Mouse (Mus musculus): Measurements from ENCODE around the gene Mif4gd. TPM values are rescaled to one million over a fixed set of nuclear protein-coding genes. Genes with fewer than 3 reads are reported as not detected.
A peak's percentile ranks its signal among the peaks of the same experiment; 100 is the strongest.

Gene Mif4gd
- total RNA-seq, 2 experiments from 2014 or later: 11.9 to 26.1 TPM

- ATAC-seq (replicated peaks; ENCODE audit: low FRiP score, poor library complexity, severe bottlenecking): no peak
Measured at GRCm38 (mm10) chr11:115586403-115586802, 26.4 kb downstream of the Mif4gd start.

DNA sequence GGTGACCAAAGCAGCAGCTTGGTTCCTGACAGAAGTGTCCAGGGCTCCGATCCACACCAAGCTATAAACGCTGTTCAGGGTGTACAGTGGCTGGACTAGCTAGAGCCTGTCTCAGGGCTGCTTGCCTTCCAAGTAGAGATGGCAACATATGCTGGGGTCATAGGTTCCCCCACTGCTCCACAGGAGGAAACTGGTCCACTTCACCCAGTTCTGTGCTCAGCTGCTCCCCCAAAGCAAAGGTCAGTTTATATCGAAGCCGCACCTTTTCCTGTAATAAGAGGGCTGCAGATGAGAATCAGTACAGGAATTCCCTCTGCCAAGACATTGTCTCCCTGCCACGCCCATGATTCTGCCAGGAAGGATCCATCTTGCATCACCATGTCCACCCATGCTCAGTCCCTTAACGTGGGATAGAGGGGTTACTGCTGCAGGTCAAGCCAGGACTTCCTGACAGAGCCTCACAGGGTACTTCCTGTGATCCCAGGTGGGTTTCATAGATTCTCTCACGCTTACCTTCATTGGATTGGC lies 27.1 kb downstream of the Mif4gd start:
- ATAC-seq (replicated peaks; ENCODE audit: low FRiP score, poor library complexity, severe bottlenecking): no peak

DNA sequence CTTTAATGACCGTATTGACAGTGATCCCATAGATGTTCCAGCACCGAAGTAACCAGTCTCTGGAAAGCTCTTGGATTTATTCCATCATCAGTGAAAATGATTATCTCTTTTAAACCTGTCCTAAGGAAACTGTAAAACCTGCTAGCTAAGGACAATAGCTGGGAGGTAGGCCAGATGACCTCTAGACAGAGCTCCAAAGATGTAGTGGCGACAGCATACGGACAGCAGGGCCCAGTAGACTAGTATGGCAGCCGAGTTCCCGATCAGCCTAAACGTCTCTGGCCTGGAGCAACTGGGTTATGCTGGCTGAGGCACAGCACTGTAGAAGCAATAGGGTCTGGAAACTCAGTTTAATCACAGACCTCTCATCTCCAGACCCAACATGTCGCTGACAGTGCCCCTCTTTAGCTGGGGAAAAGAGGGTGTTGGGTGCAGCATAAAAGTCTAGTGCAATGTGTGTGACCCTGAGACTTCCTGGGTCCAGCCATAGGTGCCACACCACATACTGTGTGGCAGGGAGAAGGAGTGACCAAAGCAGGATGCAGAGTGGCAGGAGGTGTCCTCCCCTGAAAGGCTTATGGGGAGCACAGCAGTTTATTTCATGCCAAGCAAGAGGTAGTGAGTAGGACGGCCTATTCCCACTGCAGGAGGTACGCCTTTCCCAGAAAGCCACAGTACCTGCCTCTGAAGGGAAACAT lies 28.2 kb downstream of the Mif4gd start:
- ATAC-seq (replicated peaks; ENCODE audit: low FRiP score, poor library complexity, severe bottlenecking): no peak

DNA sequence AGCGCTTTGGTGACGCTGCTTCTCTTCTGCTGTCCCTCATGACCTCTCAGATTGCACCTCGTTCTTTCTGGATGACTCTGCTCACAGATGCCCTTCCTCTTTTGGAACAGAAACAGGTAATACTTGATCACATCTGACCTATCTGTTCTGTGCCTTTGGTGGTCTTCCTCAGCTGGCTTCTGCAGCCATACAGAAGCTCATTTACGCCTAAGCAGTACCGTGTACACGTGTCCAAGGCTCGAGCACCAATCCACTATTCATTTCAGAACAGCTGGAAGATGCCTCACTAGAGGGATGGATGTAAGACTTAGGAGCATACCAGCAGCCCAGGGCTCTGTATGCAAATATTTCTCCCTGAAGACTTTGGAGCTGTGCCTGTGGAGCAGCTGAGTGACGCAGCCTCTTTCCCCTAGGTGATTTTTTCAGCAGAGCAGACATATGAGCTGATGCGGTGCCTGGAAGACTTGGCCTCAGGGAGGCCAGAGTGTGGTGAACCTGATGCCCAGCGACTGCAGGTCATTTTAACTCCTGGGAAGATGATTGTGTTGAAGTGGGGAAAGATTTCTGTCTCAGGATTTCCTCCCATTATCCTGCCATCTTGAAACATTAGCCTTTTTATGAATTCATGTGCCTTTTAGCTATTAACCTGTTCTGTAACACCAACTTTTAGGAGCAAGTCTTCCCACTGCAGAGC lies 29.7 kb downstream of the Mif4gd start:
- no peak for ATAC-seq (replicated peaks; ENCODE audit: low FRiP score, poor library complexity, severe bottlenecking)

DNA sequence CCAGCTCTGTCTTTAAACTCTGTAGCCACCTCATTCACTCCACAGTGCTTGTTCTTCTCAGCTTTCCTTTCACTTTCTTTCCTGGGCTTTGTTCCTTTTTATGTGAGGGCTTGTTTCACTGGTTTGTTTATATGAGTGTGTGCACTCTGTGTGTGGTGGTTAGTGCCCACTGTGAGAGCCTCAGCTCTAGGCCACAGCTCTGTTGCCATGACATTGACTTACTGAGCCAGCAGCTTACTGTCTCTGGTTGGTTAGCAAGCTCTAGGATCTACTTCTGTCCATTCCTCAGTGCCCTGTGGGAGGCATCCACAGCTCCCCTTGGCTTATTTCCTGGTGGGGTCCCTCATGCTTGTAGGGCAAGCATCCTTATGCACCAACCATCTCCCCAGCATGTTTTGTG lies 33.7 kb downstream of the Mif4gd start:
- ATAC-seq (replicated peaks; ENCODE audit: low FRiP score, poor library complexity, severe bottlenecking): no peak

DNA sequence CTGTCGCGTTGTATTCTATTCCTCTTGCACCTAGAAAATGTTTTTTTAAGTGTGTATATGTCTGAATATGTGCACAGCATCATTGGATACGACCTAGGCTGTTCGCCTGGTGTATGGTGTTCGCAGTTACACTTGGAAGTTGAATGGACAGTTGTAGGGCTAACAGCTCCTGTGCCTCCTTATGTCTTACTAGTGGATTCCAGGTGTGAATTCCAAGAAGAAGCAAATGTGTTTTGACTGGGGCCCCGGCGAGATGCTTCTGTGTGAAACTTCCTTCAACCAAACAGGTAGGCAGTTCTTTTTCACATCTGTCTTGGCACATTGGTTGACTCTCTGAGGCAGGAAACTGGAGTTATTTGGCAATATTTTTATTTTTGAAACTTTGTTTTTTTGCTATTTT lies 47.8 kb downstream of the Mif4gd start:
- ATAC-seq (replicated peaks; ENCODE audit: low FRiP score, poor library complexity, severe bottlenecking): no peak

GRCm38 (mm10) chr11:115564064-115564809 lies 48.5 kb downstream of the Mif4gd start, which contains the start of gene Nup85:
TSS of gene Nup85 (plus strand) at chr11:115564434.
- ATAC-seq (replicated peaks; ENCODE audit: low FRiP score, poor library complexity, severe bottlenecking): peak; percentile 96

DNA sequence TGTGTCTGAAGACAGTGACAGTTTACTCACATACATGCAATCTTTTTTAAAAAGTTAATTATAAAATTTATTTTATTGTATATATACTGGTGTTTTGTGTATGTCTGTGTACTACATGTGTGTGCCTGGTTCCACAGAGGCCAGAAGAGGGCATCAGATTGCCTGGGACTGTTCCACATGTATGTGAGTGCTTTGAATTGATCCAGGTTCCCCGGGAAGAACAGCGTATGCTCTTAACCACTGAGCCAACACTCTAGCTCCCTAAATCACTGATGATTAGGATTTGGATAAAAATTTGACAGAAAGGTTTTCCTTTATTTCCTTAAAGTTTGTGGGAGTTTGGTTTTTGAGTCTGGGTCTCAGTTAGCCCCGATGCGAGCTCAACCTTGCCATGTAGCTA lies 49.4 kb downstream of the Mif4gd start:
- peak; percentile 61 for ATAC-seq (replicated peaks; ENCODE audit: low FRiP score, poor library complexity, severe bottlenecking)

Other genes starting within 250 kb of the Mif4gd start
- 1.2 and 5.2 TPM in 2 replicates for gene Hid1, start 245.2 kb downstream of the Mif4gd start, total RNA-seq (2015; ENCODE audit: low replicate concordance)
- gene Hid1, start 245.2 kb downstream of the Mif4gd start, total RNA-seq (2017; ENCODE audit: low replicate concordance): 0.26 TPM in 1 of 2 replicates, not detected in the other
- gene Cdr2l, start 231.1 kb downstream of the Mif4gd start, total RNA-seq (2015; ENCODE audit: low replicate concordance): not detected in 2 replicates
- gene Cdr2l, start 231.1 kb downstream of the Mif4gd start, total RNA-seq (2017; ENCODE audit: low replicate concordance): not detected in 2 replicates
- gene Mrpl58, start 209.2 kb downstream of the Mif4gd start, total RNA-seq (2015; ENCODE audit: low replicate concordance): 19.2 and 34.4 TPM in 2 replicates
- 18.0 and 23.0 TPM in 2 replicates for gene Mrpl58, start 209.2 kb downstream of the Mif4gd start, total RNA-seq (2017; ENCODE audit: low replicate concordance)
- 282 and 306 TPM in 2 replicates for gene Atp5h, start 193.0 kb downstream of the Mif4gd start, total RNA-seq (2015; ENCODE audit: low replicate concordance)
- 240 and 279 TPM in 2 replicates for gene Atp5h, start 193.0 kb downstream of the Mif4gd start, total RNA-seq (2017; ENCODE audit: low replicate concordance)
- 2.1 and 5.9 TPM in 2 replicates for gene Kctd2, start 192.8 kb downstream of the Mif4gd start, total RNA-seq (2015; ENCODE audit: low replicate concordance)
- gene Kctd2, start 192.8 kb downstream of the Mif4gd start, total RNA-seq (2017; ENCODE audit: low replicate concordance): 2.8 and 8.3 TPM in 2 replicates
- gene Trim80, start 172.4 kb downstream of the Mif4gd start, total RNA-seq (2015; ENCODE audit: low replicate concordance): not detected in 2 replicates
- not detected in 2 replicates for gene Trim80, start 172.4 kb downstream of the Mif4gd start, total RNA-seq (2017; ENCODE audit: low replicate concordance)
- gene Slc16a5, start 150.5 kb downstream of the Mif4gd start, total RNA-seq (2015; ENCODE audit: low replicate concordance): not detected in 2 replicates
- not detected in 2 replicates for gene Slc16a5, start 150.5 kb downstream of the Mif4gd start, total RNA-seq (2017; ENCODE audit: low replicate concordance)
- 2.5 and 3.8 TPM in 2 replicates for gene Armc7, start 137.3 kb downstream of the Mif4gd start, total RNA-seq (2015; ENCODE audit: low replicate concordance)
- gene Armc7, start 137.3 kb downstream of the Mif4gd start, total RNA-seq (2017; ENCODE audit: low replicate concordance): 1.5 and 5.5 TPM in 2 replicates
- gene Nt5c, start 121.1 kb downstream of the Mif4gd start, total RNA-seq (2015; ENCODE audit: low replicate concordance): 32.8 and 52.3 TPM in 2 replicates
- 14.1 and 16.0 TPM in 2 replicates for gene Nt5c, start 121.1 kb downstream of the Mif4gd start, total RNA-seq (2017; ENCODE audit: low replicate concordance)
- gene Jpt1, start 98.6 kb downstream of the Mif4gd start, total RNA-seq (2015; ENCODE audit: low replicate concordance): 105 and 112 TPM in 2 replicates
- gene Jpt1, start 98.6 kb downstream of the Mif4gd start, total RNA-seq (2017; ENCODE audit: low replicate concordance): 114 and 134 TPM in 2 replicates
- gene Sumo2, start 76.7 kb downstream of the Mif4gd start, total RNA-seq (2015; ENCODE audit: low replicate concordance): 126 and 222 TPM in 2 replicates
- gene Sumo2, start 76.7 kb downstream of the Mif4gd start, total RNA-seq (2017; ENCODE audit: low replicate concordance): 154 and 170 TPM in 2 replicates
- gene Nup85, start 48.5 kb downstream of the Mif4gd start, total RNA-seq (2015; ENCODE audit: low replicate concordance): 39.3 and 72.1 TPM in 2 replicates
- gene Nup85, start 48.5 kb downstream of the Mif4gd start, total RNA-seq (2017; ENCODE audit: low replicate concordance): 52.1 and 69.3 TPM in 2 replicates
- gene Mrps7, start 9.0 kb downstream of the Mif4gd start, total RNA-seq (2015; ENCODE audit: low replicate concordance): 4.8 and 14.2 TPM in 2 replicates
- gene Mrps7, start 9.0 kb downstream of the Mif4gd start, total RNA-seq (2017; ENCODE audit: low replicate concordance): 6.4 and 13.0 TPM in 2 replicates
- gene Gga3, start 8.9 kb downstream of the Mif4gd start, total RNA-seq (2015; ENCODE audit: low replicate concordance): 7.9 and 12.3 TPM in 2 replicates
- gene Gga3, start 8.9 kb downstream of the Mif4gd start, total RNA-seq (2017; ENCODE audit: low replicate concordance): 12.8 and 18.4 TPM in 2 replicates
- 1.7 and 5.0 TPM in 2 replicates for gene Slc25a19, start 15.3 kb upstream of the Mif4gd start, total RNA-seq (2015; ENCODE audit: low replicate concordance)
- 7.4 and 22.4 TPM in 2 replicates for gene Slc25a19, start 15.3 kb upstream of the Mif4gd start, total RNA-seq (2017; ENCODE audit: low replicate concordance)
- gene Grb2, start 95.6 kb upstream of the Mif4gd start, total RNA-seq (2015; ENCODE audit: low replicate concordance): 27.4 and 34.4 TPM in 2 replicates
- gene Grb2, start 95.6 kb upstream of the Mif4gd start, total RNA-seq (2017; ENCODE audit: low replicate concordance): 12.0 and 21.9 TPM in 2 replicates
- 5.6 and 8.5 TPM in 2 replicates for gene Tmem94, start 152.5 kb upstream of the Mif4gd start, total RNA-seq (2015; ENCODE audit: low replicate concordance)
- 8.7 and 13.5 TPM in 2 replicates for gene Tmem94, start 152.5 kb upstream of the Mif4gd start, total RNA-seq (2017; ENCODE audit: low replicate concordance)
- 4.0 and 4.8 TPM in 2 replicates for gene Caskin2, start 200.7 kb upstream of the Mif4gd start, total RNA-seq (2015; ENCODE audit: low replicate concordance)
- gene Caskin2, start 200.7 kb upstream of the Mif4gd start, total RNA-seq (2017; ENCODE audit: low replicate concordance): 2.0 and 3.1 TPM in 2 replicates
- gene Tsen54, start 201.8 kb upstream of the Mif4gd start, total RNA-seq (2015; ENCODE audit: low replicate concordance): 1.7 and 5.6 TPM in 2 replicates
- 1.4 and 2.2 TPM in 2 replicates for gene Tsen54, start 201.8 kb upstream of the Mif4gd start, total RNA-seq (2017; ENCODE audit: low replicate concordance)
- 3.3 and 5.4 TPM in 2 replicates for gene Llgl2, start 211.1 kb upstream of the Mif4gd start, total RNA-seq (2015; ENCODE audit: low replicate concordance)
- gene Llgl2, start 211.1 kb upstream of the Mif4gd start, total RNA-seq (2017; ENCODE audit: low replicate concordance): 0.34 TPM in 1 of 2 replicates, not detected in the other
- not detected in 2 replicates for gene Myo15b, start 245.4 kb upstream of the Mif4gd start, total RNA-seq (2015; ENCODE audit: low replicate concordance)
- not detected in 2 replicates for gene Myo15b, start 245.4 kb upstream of the Mif4gd start, total RNA-seq (2017; ENCODE audit: low replicate concordance)